In the genomic region with DNA sequence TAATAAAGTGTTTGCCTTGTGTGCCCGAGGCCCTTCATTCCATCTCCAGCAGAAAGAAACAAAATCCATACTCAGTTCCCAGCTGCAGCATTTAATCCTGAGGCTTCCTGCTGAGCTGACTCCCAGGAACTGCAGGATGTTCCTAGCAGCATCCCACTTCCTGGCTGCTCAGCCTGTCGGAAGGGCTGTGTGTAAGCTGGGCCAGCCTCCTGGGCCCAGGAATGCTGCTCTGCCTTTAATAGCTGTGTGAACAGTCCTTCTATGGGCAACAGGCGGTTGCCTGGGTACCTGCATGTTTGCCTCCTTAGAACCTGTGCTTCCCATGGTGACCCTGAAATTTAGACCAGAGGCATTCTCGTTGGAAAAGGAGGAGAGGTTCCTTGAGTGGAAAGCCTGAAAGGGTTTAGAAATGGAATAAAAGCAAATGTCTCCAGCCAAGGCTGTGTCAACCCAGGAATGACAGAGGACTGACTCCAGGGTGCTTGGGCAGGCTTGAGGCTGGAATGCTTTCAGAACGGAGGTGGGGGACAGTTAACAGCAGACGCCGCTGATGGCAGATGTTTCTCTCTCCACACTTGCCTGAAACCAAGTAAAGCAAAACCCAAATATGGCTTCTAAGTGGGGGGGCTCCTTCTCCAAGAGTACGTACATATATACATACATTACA, we compare ENCODE assay signal across 8 mouse cellular contexts. TPM values are rescaled to one million over a fixed set of nuclear protein-coding genes. Genes with fewer than 3 reads are reported as not detected.
DNase-seq lines count a peak whose midpoint lies in the region; ATAC-seq and TF ChIP-seq lines count a peak whose summit lies in the region.

No protein-coding gene starts in this region.

- H3K9ac ChIP-seq in liver, adult 2 months (ENCODE audit: low read depth, low read length) = peak overlapping the region; percentile 70; the same call in 1 of the 2 replicates
- no peak overlapping the region for H3K9ac ChIP-seq in embryonic facial prominence, embryonic 15.5 days
- H3K9ac ChIP-seq in hindbrain, embryonic 16.5 days (ENCODE audit: low read depth, low read length) = peak overlapping the region; percentile 74; the same call in 1 of the 2 replicates
- H3K9ac ChIP-seq in liver, embryonic 16.5 days (ENCODE audit: low read depth, low read length) = no peak overlapping the region; the same call in 1 of the 2 replicates
- peak overlapping the region; percentile 82 for H3K9ac ChIP-seq in stomach, embryonic 16.5 days (ENCODE audit: low read length)

- no peaks in the 10 kb centered on the region for H3K36me3 ChIP-seq in liver, adult 2 months (ENCODE audit: control insufficient read depth, insufficient read depth, low read length)
- H3K36me3 ChIP-seq in embryonic facial prominence, embryonic 15.5 days = peaks cover 6% of the 10 kb centered on the region; the same call in 1 of the 2 replicates
- no peaks in the 10 kb centered on the region for H3K36me3 ChIP-seq in hindbrain, embryonic 16.5 days (ENCODE audit: control insufficient read depth, insufficient read depth, low read length)
- H3K36me3 ChIP-seq in liver, embryonic 16.5 days (ENCODE audit: control insufficient read depth, insufficient read depth) = peaks cover 3% of the 10 kb centered on the region
- no peaks in the 10 kb centered on the region; the same call in 1 of the 2 replicates for H3K36me3 ChIP-seq in stomach, embryonic 16.5 days (ENCODE audit: control insufficient read depth, insufficient read depth, low read length)

- TF ChIP-seq CTCF in liver, adult 2 months (IDR thresholded peaks at IDR 0.05; ENCODE audit: low read depth, low read length) = no peak

- TF ChIP-seq POLR2A in liver, adult 2 months (IDR thresholded peaks at IDR 0.05; ENCODE audit: extremely low read depth, insufficient read depth, low read length) = no peak

- ATAC-seq in embryonic facial prominence, embryonic 15.5 days (ENCODE audit: insufficient number of reproducible peaks, low FRiP score, low TSS enrichment, low read depth) = no peak
- ATAC-seq in hindbrain, embryonic 16.5 days = no peak
- ATAC-seq in liver, embryonic 16.5 days (ENCODE audit: low read depth) = no peak
- ATAC-seq in stomach, embryonic 16.5 days (ENCODE audit: insufficient read depth, low FRiP score) = peak; percentile 31; the same call in 1 of the 2 replicates

- no peak overlapping the region for H3K4me3 ChIP-seq in liver, adult 2 months (ENCODE audit: insufficient read depth, low read depth, low read length)
- peak overlapping the region; percentile 77 for H3K4me3 ChIP-seq in embryonic facial prominence, embryonic 15.5 days (replicated peaks)
- peak overlapping the region; percentile 78 for H3K4me3 ChIP-seq in hindbrain, embryonic 16.5 days (ENCODE audit: low read length)
- H3K4me3 ChIP-seq in liver, embryonic 16.5 days (ENCODE audit: low read depth, low read length) = peak overlapping the region; percentile 87
- H3K4me3 ChIP-seq in stomach, embryonic 16.5 days (replicated peaks; ENCODE audit: low read length) = peak overlapping the region; percentile 68

- peaks cover 14% of the 10 kb centered on the region for H3K4me1 ChIP-seq in liver, adult 2 months (ENCODE audit: control insufficient read depth, insufficient read depth, low read length)
- H3K4me1 ChIP-seq in embryonic facial prominence, embryonic 15.5 days = peaks cover 42% of the 10 kb centered on the region
- peaks cover 29% of the 10 kb centered on the region for H3K4me1 ChIP-seq in hindbrain, embryonic 16.5 days (ENCODE audit: control insufficient read depth, insufficient read depth, low read depth, low read length)
- H3K4me1 ChIP-seq in liver, embryonic 16.5 days (ENCODE audit: control insufficient read depth, low read depth, low read length) = peaks cover 39% of the 10 kb centered on the region
- H3K4me1 ChIP-seq in stomach, embryonic 16.5 days (ENCODE audit: control insufficient read depth, insufficient read depth, low read length) = peaks cover 43% of the 10 kb centered on the region

- no peaks in the 10 kb centered on the region for H3K27me3 ChIP-seq in liver, adult 2 months (ENCODE audit: control insufficient read depth, insufficient read depth, low read length)
- H3K27me3 ChIP-seq in embryonic facial prominence, embryonic 15.5 days = no peaks in the 10 kb centered on the region
- H3K27me3 ChIP-seq in hindbrain, embryonic 16.5 days (replicated peaks; ENCODE audit: control insufficient read depth, insufficient read depth, low read length) = peaks cover 8% of the 10 kb centered on the region
- peaks cover 22% of the 10 kb centered on the region for H3K27me3 ChIP-seq in liver, embryonic 16.5 days (ENCODE audit: control insufficient read depth, insufficient read depth, low read depth, low read length)
- H3K27me3 ChIP-seq in stomach, embryonic 16.5 days (ENCODE audit: control insufficient read depth, insufficient read depth, low read length) = no peaks in the 10 kb centered on the region

- no peaks in the 10 kb centered on the region for H3K9me3 ChIP-seq in embryonic facial prominence, embryonic 15.5 days (replicated peaks)
- H3K9me3 ChIP-seq in hindbrain, embryonic 16.5 days (ENCODE audit: control insufficient read depth, low read length) = no peaks in the 10 kb centered on the region
- H3K9me3 ChIP-seq in liver, embryonic 16.5 days (replicated peaks; ENCODE audit: control insufficient read depth, low read length) = no peaks in the 10 kb centered on the region
- H3K9me3 ChIP-seq in stomach, embryonic 16.5 days (replicated peaks; ENCODE audit: control insufficient read depth, low read length) = no peaks in the 10 kb centered on the region

- WGBS in liver, adult 2 months = 52% methylated on average over 8 of the region's 8 CpGs
- WGBS in embryonic facial prominence, embryonic 15.5 days = 4% methylated on average over 8 of the region's 8 CpGs
- 7% methylated on average over 8 of the region's 8 CpGs for WGBS in hindbrain, embryonic 16.5 days
- WGBS in liver, embryonic 16.5 days (ENCODE audit: insufficient replicate concordance) = 32% methylated on average over 8 of the region's 8 CpGs
- WGBS in stomach, embryonic 16.5 days = 8% methylated on average over 8 of the region's 8 CpGs

- DNase-seq in liver, adult 2 months (ENCODE audit: extremely low read depth, low read depth, low spot score) = no peak
- no peak for DNase-seq in liver
- DNase-seq in left cerebral cortex, adult 8-10 months (ENCODE audit: low spot score in 2 of 2) = no peak
- DNase-seq in layer of hippocampus, postnatal 14 days (ENCODE audit: low spot score in 2 of 2) = no peak

- H3K4me2 ChIP-seq in embryonic facial prominence, embryonic 15.5 days (replicated peaks) = peak overlapping the region; percentile 95
- H3K4me2 ChIP-seq in hindbrain, embryonic 16.5 days (ENCODE audit: low read length) = peak overlapping the region; percentile 99
- peak overlapping the region; percentile 100 for H3K4me2 ChIP-seq in liver, embryonic 16.5 days (ENCODE audit: low read depth, low read length)
- H3K4me2 ChIP-seq in stomach, embryonic 16.5 days (ENCODE audit: low read depth, low read length) = peak overlapping the region; percentile 99

- no peak overlapping the region for H3K27ac ChIP-seq in liver, adult 2 months (replicated peaks; ENCODE audit: insufficient read depth, low read depth, low read length)
- peak overlapping the region; percentile 96 for H3K27ac ChIP-seq in embryonic facial prominence, embryonic 15.5 days (replicated peaks)
- peak overlapping the region; percentile 41 for H3K27ac ChIP-seq in hindbrain, embryonic 16.5 days (ENCODE audit: low read depth, low read length)
- H3K27ac ChIP-seq in liver, embryonic 16.5 days (ENCODE audit: low read length) = no peak overlapping the region
- H3K27ac ChIP-seq in stomach, embryonic 16.5 days (ENCODE audit: low read length) = peak overlapping the region; percentile 93

- H3K79me2 ChIP-seq in liver, adult 2 months (ENCODE audit: control insufficient read depth, insufficient read depth, low read length) = peaks cover 16% of the 10 kb centered on the region

RNA-seq across cellular contexts. Expression of a gene that starts 1.0 kb away (rescaled TPM):
- 25.8 and 30.8 TPM in 2 replicates for total RNA-seq in liver, adult 2 months (2014; rRNA removed)
- polyA plus RNA-seq in liver, adult 2 months (2012; rRNA removed) = 21.8 and 23.9 TPM in 2 replicates
- 18.8 TPM in 2 replicates for polyA plus RNA-seq in embryonic facial prominence, embryonic 15.5 days (2015; fragmentation: Nextera tagmentation; extraction: Ambion mirVana)
- 4.7 and 5.0 TPM in 2 replicates for polyA plus RNA-seq in hindbrain, embryonic 16.5 days (2015; fragmentation: Nextera tagmentation; extraction: Ambion mirVana)
- polyA plus RNA-seq in liver, embryonic 16.5 days (2015; fragmentation: Nextera tagmentation; extraction: Ambion mirVana) = 3.8 and 4.6 TPM in 2 replicates
- 8.2 and 9.9 TPM in 2 replicates for polyA plus RNA-seq in stomach, embryonic 16.5 days (2015; fragmentation: Nextera tagmentation; extraction: Ambion mirVana)
- total RNA-seq in left cerebral cortex, adult 8-10 months (2022) = 10 to 100 TPM; 15.8 to 21.0 (median 19.3) TPM
- total RNA-seq in layer of hippocampus, postnatal 14 days (2021) = 10 to 100 TPM; 16.4 to 18.6 TPM

RNA-seq across cellular contexts. Expression of a gene that starts 11.6 kb away (rescaled TPM):
- 1.3 and 1.4 TPM in 2 replicates for total RNA-seq in liver, adult 2 months (2014; rRNA removed)
- 1.9 and 2.7 TPM in 2 replicates for polyA plus RNA-seq in liver, adult 2 months (2012; rRNA removed)
- 34.6 and 35.1 TPM in 2 replicates for polyA plus RNA-seq in embryonic facial prominence, embryonic 15.5 days (2015; fragmentation: Nextera tagmentation; extraction: Ambion mirVana)
- polyA plus RNA-seq in hindbrain, embryonic 16.5 days (2015; fragmentation: Nextera tagmentation; extraction: Ambion mirVana) = 21.3 and 24.8 TPM in 2 replicates
- 4.1 and 4.5 TPM in 2 replicates for polyA plus RNA-seq in liver, embryonic 16.5 days (2015; fragmentation: Nextera tagmentation; extraction: Ambion mirVana)
- polyA plus RNA-seq in stomach, embryonic 16.5 days (2015; fragmentation: Nextera tagmentation; extraction: Ambion mirVana) = 18.3 and 21.0 TPM in 2 replicates
- total RNA-seq in left cerebral cortex, adult 8-10 months (2022) = 10 to 100 TPM; 15.4 to 17.4 (median 15.8) TPM
- total RNA-seq in layer of hippocampus, postnatal 14 days (2021) = 10 to 100 TPM; 11.8 to 13.3 TPM

RNA-seq across cellular contexts. Expression of a gene that starts 18.8 kb away (rescaled TPM):
- 7.9 and 8.0 TPM in 2 replicates for total RNA-seq in liver, adult 2 months (2014; rRNA removed)
- polyA plus RNA-seq in liver, adult 2 months (2012; rRNA removed) = 20.8 and 24.1 TPM in 2 replicates
- polyA plus RNA-seq in embryonic facial prominence, embryonic 15.5 days (2015; fragmentation: Nextera tagmentation; extraction: Ambion mirVana) = 53.8 and 60.4 TPM in 2 replicates
- polyA plus RNA-seq in hindbrain, embryonic 16.5 days (2015; fragmentation: Nextera tagmentation; extraction: Ambion mirVana) = 35.4 and 35.7 TPM in 2 replicates
- 5.9 and 7.1 TPM in 2 replicates for polyA plus RNA-seq in liver, embryonic 16.5 days (2015; fragmentation: Nextera tagmentation; extraction: Ambion mirVana)
- polyA plus RNA-seq in stomach, embryonic 16.5 days (2015; fragmentation: Nextera tagmentation; extraction: Ambion mirVana) = 31.8 and 35.7 TPM in 2 replicates
- 10 to 100 TPM; 17.5 to 27.0 (median 24.0) TPM for total RNA-seq in left cerebral cortex, adult 8-10 months (2022)
- 10 to 100 TPM; 18.9 to 22.0 TPM for total RNA-seq in layer of hippocampus, postnatal 14 days (2021)

RNA-seq across cellular contexts. Expression of a gene that starts 19.9 kb away (rescaled TPM):
- total RNA-seq in liver, adult 2 months (2014; rRNA removed) = 12.0 and 16.0 TPM in 2 replicates
- polyA plus RNA-seq in liver, adult 2 months (2012; rRNA removed) = 11.8 and 16.6 TPM in 2 replicates
- 20.6 TPM in 2 replicates for polyA plus RNA-seq in embryonic facial prominence, embryonic 15.5 days (2015; fragmentation: Nextera tagmentation; extraction: Ambion mirVana)
- 18.1 and 20.9 TPM in 2 replicates for polyA plus RNA-seq in hindbrain, embryonic 16.5 days (2015; fragmentation: Nextera tagmentation; extraction: Ambion mirVana)
- polyA plus RNA-seq in liver, embryonic 16.5 days (2015; fragmentation: Nextera tagmentation; extraction: Ambion mirVana) = 8.0 and 11.1 TPM in 2 replicates
- polyA plus RNA-seq in stomach, embryonic 16.5 days (2015; fragmentation: Nextera tagmentation; extraction: Ambion mirVana) = 17.0 and 18.0 TPM in 2 replicates
- total RNA-seq in left cerebral cortex, adult 8-10 months (2022) = 10 to 100 TPM; 11.7 to 17.5 (median 14.0) TPM
- 10 to 100 TPM; 12.2 to 14.4 TPM for total RNA-seq in layer of hippocampus, postnatal 14 days (2021)

RNA-seq across cellular contexts. Expression of a gene that starts 30.8 kb away (rescaled TPM):
- not detected in 2 replicates for total RNA-seq in liver, adult 2 months (2014; rRNA removed)
- not detected in 2 replicates for polyA plus RNA-seq in liver, adult 2 months (2012; rRNA removed)
- 1.2 TPM in 2 replicates for polyA plus RNA-seq in embryonic facial prominence, embryonic 15.5 days (2015; fragmentation: Nextera tagmentation; extraction: Ambion mirVana)
- polyA plus RNA-seq in hindbrain, embryonic 16.5 days (2015; fragmentation: Nextera tagmentation; extraction: Ambion mirVana) = 1.9 and 2.0 TPM in 2 replicates
- 0.11 and 0.12 TPM in 2 replicates for polyA plus RNA-seq in liver, embryonic 16.5 days (2015; fragmentation: Nextera tagmentation; extraction: Ambion mirVana)
- 0.37 and 0.47 TPM in 2 replicates for polyA plus RNA-seq in stomach, embryonic 16.5 days (2015; fragmentation: Nextera tagmentation; extraction: Ambion mirVana)
- under 1 TPM; 0.61 to 0.94 (median 0.73) TPM for total RNA-seq in left cerebral cortex, adult 8-10 months (2022)
- under 1 TPM; 0.38 to 0.92 TPM for total RNA-seq in layer of hippocampus, postnatal 14 days (2021)

Comparison
In these comparisons a context has a peak if more than half of its experiments do, and no peak if none do; other contexts are left out.
1. H3K9ac ChIP-seq: peak in liver, adult 2 months (single experiment), hindbrain, embryonic 16.5 days (single experiment) and stomach, embryonic 16.5 days (single experiment); none in embryonic facial prominence, embryonic 15.5 days (single experiment) and liver, embryonic 16.5 days (single experiment).
2. H3K27ac ChIP-seq: peak in embryonic facial prominence, embryonic 15.5 days (single experiment), hindbrain, embryonic 16.5 days (single experiment) and stomach, embryonic 16.5 days (single experiment); none in liver, adult 2 months (single experiment) and liver, embryonic 16.5 days (single experiment).
3. Peak in every context shown above with its lines, with median percentiles within 50 percentile points of each other: H3K4me2 ChIP-seq.